Mouse (Mus musculus): ENCODE measurements at regions not wholly inside any gene's neighbourhood (a gene's known extent, or its start where the extent isn't known, plus 50 kb on each side); places are given as distances from the start of the nearest gene placed in this dataset.

DNA sequence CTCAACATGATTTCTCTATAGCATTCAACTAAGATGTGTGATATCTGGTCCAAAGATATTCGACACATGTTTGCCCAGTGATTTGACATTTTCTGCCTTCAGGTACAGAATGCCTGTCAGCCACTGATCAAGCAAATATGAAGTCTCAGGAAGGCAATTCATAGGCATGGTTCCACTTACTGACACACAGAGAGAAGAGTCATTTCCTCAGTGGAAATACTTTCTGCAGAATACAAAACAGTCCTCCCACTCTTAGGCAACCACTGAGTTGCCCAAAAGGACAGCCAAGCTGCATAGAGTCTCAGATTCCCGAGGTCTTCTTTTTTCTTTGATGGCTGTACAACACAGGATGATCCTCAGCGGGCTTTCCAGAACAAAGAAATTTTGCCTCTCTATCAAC, 110.9 kb downstream of the Ndufa4 start:
- no peak for DNase-seq (ENCODE audit: low read depth, low spot score)

DNA sequence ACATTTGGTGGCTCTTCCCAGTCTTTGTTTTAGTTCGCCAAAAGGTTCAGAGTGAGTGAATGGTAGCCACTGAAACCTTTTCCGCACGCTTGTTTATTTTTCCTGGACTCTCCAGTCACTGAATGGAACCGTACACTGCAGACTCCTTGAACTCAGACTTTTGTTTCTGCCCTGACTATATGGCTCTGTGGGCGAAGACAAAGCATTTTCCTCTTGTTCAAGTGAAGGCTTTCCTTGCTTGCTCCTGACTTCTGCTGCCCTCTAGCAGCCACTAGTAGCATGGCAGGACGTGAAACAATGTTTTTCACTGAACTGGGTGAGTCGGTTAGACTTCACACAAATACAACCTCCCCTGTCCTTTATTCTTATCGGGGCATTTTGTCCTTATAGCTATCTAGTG, 113.9 kb downstream of the Ndufa4 start:
- DNase-seq (ENCODE audit: low read depth, low spot score): peak; percentile 30

DNA sequence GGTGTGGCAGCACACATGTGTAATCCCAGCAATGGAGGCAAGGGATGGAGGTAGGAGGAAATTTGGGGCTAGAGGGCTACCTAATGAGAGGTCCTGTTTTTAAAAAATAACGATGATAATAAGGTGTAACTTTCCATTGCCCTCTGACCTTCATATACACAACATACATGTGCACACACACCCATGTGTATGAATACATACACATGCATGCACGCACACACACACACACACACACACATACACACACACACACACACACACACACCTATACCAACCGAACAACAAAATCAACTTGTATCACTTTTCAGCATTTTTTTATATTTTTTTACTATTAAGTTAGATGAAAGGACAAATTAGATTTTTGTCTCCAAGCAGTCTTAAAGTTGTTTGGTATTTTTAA, 115.1 kb downstream of the Ndufa4 start:
- no peak for DNase-seq (ENCODE audit: low read depth, low spot score)

DNA sequence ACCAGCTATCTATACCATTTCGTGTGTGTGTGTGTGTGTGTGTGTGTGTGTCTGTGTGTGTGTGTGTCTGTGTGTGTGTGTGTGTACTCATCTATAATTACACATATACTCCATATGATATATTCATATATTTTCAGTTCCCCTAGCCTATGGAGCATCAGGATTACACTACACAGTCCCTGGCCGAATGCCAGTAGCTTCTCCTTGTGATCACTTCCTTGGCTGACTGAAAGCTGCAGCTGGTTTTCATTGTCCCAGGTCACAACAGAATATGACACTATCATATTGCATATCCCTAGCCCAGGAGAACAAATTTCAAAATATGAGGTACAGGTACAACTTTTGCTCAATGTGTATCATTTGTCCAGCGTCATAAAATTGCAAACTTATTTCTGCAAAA, 116.2 kb downstream of the Ndufa4 start:
- no peak for DNase-seq (ENCODE audit: low read depth, low spot score)

DNA sequence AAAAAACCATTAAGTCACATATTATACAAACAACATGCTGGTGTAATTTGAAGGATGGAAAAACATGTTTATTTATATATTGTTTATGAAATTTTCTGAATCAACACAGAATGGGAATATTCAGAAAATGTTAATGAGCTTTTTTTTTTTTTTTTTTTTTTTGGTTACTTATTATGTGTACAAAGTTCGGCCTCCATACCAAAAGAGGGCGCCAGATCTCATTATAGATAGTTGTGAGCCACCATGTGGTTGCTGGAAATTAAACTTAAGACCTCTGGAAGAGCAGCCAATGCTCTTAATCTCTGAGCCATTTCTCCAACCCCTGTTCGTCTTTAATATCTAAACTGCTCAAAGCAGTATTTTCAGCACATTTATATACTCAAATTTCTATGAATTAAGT, 133.3 kb downstream of the Ndufa4 start:
- DNase-seq (ENCODE audit: low read depth, low spot score): no peak

DNA sequence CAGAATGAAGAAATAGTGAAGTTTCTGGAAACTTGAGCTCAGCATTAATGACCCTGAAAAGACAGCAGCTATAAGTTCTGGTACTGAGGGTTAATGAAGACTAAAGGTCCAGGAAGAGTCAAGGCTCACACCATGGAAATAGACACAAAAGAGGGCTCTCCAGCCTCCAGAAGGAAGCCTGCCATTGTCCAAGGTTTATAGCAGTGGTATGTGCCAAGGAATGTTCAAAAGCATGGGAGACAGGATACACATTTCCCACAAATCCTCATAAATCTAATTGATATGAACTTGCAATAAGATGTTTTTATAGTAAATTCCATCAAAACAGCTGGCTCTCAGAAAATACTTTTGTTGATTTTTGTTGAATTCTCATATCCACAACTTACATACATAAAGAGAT, 144.4 kb downstream of the Ndufa4 start:
- DNase-seq (ENCODE audit: low read depth, low spot score): no peak

DNA sequence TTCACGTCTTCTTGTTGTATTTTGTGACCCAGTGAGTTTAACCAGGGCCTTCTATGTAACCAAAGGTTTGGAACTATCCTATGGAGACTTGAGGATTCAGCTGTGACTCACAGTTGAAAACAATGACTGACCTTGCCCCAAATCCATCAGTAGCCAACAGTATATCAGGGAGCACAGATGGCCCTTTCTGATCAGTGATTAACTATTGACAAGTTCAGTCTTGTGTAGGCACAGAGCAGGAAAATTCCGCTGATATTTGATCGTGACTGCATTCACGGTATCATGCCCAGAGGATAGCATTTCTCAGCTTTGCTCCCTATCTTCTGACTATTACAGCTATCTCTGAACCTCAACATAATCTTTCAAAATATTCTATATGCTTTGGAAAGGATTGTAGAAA, 169.6 kb downstream of the Ndufa4 start:
- no peak for DNase-seq (ENCODE audit: low read depth, low spot score)

DNA sequence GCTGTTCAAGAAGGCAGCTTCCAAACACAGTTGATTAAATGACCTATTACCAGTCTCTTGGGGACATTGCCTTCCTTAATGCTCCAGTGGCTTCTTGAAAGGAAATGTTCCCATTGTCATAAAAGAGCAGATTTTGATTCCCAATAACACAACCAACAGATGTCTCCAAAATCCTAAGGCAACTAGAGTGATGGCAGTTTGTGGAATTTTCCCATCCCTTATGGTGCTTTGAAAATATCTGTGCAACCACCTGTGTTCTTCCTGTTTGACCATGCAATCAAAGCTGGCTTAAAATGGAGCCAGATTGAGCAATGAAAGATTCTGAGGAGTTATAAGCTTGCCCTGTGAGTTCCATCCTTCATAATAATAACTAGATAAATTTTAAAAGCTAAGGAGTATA, 176.2 kb downstream of the Ndufa4 start:
- no peak for DNase-seq (ENCODE audit: low read depth, low spot score)

DNA sequence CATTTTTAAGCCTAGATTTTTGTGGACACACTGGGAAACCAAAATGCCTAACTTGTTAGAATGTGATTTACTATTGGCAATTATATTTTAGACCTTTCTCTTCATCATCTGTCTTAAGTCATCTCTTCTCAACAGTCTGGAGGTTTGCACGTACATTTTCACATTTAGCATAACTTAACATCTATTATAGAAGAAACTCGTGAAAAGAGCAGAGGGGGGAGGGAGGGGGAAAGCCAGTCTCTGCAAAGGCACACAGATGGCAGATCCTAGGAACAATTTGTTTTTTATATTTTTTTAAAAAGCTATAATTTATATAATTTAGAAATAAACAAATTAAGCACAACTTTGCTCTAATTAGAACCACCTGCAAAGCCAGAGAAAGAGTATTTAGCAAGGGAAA, 176.6 kb downstream of the Ndufa4 start:
- DNase-seq (ENCODE audit: low read depth, low spot score): no peak

DNA sequence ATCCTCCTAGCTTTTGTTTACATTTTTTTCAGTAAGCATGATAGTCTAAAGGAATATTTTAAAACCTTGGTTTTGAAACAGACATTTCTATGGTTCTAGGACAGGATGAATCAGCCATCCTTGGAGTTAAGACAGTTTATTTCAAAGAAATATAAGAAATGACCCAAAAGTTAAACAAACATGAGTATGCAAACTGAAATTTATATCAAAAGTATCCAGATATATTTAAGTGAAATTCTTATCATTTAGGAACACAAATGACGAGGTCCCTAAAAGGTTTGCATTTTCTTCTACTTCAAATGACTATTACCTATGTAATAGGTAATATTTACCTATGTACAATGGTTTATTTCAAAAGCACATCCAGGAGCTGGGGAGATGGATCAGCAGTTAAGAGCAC, 179.5 kb downstream of the Ndufa4 start:
- DNase-seq (ENCODE audit: low read depth, low spot score): no peak

DNA sequence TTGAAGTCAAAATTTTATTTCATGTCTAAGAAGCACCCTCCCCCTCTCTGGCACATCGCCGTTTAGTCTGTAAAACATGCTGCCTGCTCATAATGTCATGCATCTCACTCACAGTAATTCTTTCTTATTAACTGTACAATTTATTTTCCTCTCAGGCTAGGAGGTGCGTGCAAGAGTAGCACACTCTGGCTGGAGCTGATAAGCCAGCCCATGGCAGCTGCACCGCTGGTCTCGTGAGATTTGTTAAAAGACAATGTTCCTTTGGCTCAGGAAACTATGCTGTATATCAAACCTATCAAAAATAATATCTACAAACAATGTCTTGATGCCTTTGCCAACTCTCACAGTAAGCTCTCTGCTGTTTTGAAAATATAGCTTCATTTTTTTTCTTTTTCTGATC, 179.9 kb downstream of the Ndufa4 start:
- no peak for DNase-seq (ENCODE audit: low read depth, low spot score)

DNA sequence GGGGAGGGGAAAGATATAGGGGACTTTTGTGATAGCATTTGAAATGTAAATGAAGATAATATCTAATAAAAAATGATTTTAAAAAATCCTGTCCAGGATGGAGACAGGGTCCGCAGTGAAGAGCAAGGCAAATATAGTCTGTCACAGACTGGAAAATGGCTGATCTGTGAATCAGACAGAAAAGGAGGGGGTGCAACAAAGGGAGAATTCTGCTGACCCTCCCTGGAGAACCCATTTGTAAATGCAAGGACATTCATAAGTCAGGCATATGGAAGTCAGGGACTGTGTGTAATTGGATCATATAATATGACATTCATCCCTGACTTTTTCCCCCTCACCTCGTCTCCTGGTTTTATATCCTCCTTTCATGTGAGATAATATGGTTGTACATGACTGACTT, 183.8 kb downstream of the Ndufa4 start:
- no peak for DNase-seq (ENCODE audit: low read depth, low spot score)

DNA sequence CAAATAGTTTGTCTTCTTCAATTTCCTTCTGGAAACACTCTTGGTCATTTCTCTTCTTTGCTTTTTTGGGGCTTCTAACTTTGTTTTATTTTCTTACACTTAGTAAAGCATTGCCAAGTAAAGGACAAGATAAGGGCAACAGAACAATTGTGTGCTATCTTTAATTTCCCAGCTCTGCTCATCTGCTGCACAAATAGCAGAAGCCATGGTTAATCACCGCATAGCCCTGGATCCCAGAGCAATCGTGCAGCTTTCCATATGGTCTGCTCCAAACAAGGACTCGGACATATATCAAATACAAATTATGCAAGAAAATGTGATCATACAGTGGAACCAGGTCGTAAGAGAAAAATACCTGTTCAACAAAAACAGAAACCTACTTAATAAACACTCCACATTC, 187.0 kb downstream of the Ndufa4 start:
- no peak for DNase-seq (ENCODE audit: low read depth, low spot score)

DNA sequence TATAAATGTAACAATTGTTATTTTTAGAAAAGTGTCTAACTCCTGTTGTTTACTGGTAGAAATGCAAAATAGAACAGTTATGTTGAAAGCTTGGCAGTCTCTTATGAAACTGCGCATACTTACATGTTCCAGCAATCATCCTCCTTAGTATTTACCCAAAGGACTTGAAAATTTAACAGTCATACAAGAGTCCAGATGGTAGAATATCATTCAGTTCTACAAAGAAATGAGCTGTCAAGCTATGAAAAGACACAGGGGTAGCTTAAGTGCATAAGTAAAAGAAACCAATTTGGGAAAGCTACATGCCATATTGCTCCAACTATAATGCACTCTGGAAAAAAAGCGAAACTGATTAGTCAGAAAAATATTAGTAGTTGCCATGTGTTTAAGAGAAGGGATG, 196.7 kb downstream of the Ndufa4 start:
- DNase-seq (ENCODE audit: low read depth, low spot score): no peak

DNA sequence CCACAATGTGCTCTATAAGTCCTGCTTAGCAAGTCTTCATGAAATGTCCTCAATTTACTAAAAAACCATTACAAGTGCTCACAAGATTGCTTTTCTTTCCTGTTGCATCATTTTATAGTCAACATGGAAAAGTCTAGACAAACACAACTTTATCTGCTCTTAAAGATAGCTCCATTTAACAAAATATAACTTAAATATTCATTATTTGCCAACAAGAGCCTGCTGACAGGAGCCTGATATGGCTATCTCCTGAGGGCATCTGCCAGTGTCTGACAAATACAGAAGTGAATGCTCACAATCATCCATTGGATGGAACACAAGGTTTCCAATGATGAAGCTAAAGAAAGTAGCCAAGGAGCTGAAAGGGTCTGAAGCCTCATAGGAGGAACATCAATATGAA, 197.8 kb downstream of the Ndufa4 start:
- no peak for DNase-seq (ENCODE audit: low read depth, low spot score)
